Mouse (Mus musculus) kidney, adult 2 months (tissue): ENCODE data around the gene St14. TPM values are rescaled to one million over a fixed set of nuclear protein-coding genes. Genes with fewer than 3 reads are reported as not detected.

Experiments used
- DNase-seq: peaks from one replicate; pipeline ENCODE4 v3.0.0; 2021
- H3K27ac ChIP-seq: fragments of 200-500 bp; 2 replicates; pipeline ENCODE4 v1.5.1; 2012; ENCODE audit warnings: low read depth, low read length, control low read depth, inconsistent platforms; ENCODE audit not compliant: insufficient read depth
- H3K27me3 ChIP-seq: fragments of 200-500 bp; replicated peaks from 2 replicates; pipeline ENCODE4 v1.6.1; 2012; ENCODE audit warnings: mild to moderate bottlenecking, moderate library complexity, low read length, inconsistent platforms; ENCODE audit not compliant: control insufficient read depth, insufficient read depth
- H3K36me3 ChIP-seq: fragments of 200-500 bp; 2 replicates; pipeline ENCODE4 v1.6.1; 2012; ENCODE audit warnings: mild to moderate bottlenecking, moderate library complexity, low read length, inconsistent platforms; ENCODE audit not compliant: control insufficient read depth, insufficient read depth
- H3K4me1 ChIP-seq: fragments of 200-500 bp; 2 replicates; pipeline ENCODE4 v1.6.1; 2011; ENCODE audit warnings: low read length; ENCODE audit not compliant: control insufficient read depth, insufficient read depth
- H3K4me3 ChIP-seq: fragments of 200-500 bp; 2 replicates; pipeline ENCODE4 v1.5.1; 2011; ENCODE audit warnings: mild to moderate bottlenecking, low read depth, low read length, control low read depth; ENCODE audit not compliant: insufficient read depth
- CTCF ChIP-seq: fragments of 200-500 bp; conservative IDR thresholded peaks from 2 replicates; pipeline ENCODE4 v1.5.1; 2011; ENCODE audit warnings: low read depth, mild to moderate bottlenecking, control low read depth, low read length, moderate library complexity, mixed read lengths; ENCODE audit not compliant: insufficient read depth, insufficient read length
- POLR2A ChIP-seq: fragments of 200-500 bp; IDR thresholded peaks from one replicate; pipeline ENCODE4 v1.6.1; 2011; ENCODE audit warnings: low read depth, low read length, control low read depth
- WGBS: fragments of 180-500 bp; shearing (Covaris S2); methylation state at CpG from one replicate; pipeline ENCODE4 v1.1.7; 2018; 5-methylcytosine and 5-hydroxymethylcytosine counted together
- polyA plus RNA-seq: library from polyadenylated mRNA; depleted of rRNA; stranded (reverse); fragments of >200 nt; gene quantifications from 2 replicates; pipeline ENCODE4 v1.2.3, GENCODE M21; 2012

St14 gene
- polyA plus RNA-seq, 1 experiment, result 62.8 TPM

DNA sequence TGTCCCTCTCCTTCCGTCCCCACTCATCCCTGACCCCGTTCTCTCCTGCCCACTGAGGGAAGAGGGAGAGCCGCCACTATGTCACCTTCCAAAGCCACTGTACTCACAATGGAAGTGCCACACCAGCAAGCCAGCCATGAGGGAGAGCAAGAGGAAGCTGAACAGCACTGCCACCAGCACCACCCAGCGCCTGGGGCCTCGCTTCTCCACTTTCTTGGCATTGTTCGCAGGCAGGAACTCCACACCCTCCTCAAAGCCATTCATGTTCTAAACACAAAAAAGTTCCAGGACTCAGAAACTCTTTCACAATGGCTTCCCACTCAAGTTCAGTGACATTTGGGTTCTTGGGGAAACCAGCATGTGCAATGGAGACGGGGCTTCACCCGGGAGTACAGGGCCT, 23.2 kb downstream of the St14 start:
- H3K27me3 ChIP-seq, result no peaks in the 10 kb centered on the region
- no peak for DNase-seq
- TF ChIP-seq CTCF (no peak), POLR2A (no peak)
- H3K4me3 ChIP-seq, result no peak overlapping the region
- no peak overlapping the region for H3K27ac ChIP-seq
- H3K36me3 ChIP-seq, result no peaks in the 10 kb centered on the region
- WGBS, result 83% methylated on average over 8 of the region's 8 CpGs
- H3K4me1 ChIP-seq, result no peaks in the 10 kb centered on the region

DNA sequence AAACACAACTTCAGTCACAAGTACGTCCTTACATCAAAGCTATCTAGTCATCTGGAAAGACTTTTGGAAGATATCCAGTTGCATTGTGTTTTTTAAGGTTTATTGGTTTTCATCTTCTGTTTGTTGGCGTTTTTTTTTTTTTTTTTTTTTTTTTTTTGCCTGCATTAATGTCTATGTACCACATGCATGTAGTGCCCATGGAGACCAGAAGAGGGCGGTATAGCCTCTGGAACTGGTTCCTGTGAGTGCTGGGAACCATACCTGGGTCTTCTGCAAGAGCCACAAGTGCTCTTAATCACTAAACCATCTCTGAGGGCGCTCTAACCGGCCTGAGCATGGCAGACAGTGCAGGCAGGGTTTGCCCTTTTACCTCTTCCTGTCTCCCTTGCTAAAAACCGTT, 33.5 kb downstream of the St14 start:
- Histone ChIP-seq H3K27me3 (no peaks in the 10 kb centered on the region), H3K4me1 (no peaks in the 10 kb centered on the region), H3K36me3 (no peaks in the 10 kb centered on the region; the same call in 1 of the 2 replicates), H3K27ac (no peak overlapping the region), H3K4me3 (no peak overlapping the region)
- DNase-seq, result no peak
- TF ChIP-seq CTCF (no peak), POLR2A (no peak)
- WGBS, result 74% methylated on average over 6 of the region's 6 CpGs

DNA sequence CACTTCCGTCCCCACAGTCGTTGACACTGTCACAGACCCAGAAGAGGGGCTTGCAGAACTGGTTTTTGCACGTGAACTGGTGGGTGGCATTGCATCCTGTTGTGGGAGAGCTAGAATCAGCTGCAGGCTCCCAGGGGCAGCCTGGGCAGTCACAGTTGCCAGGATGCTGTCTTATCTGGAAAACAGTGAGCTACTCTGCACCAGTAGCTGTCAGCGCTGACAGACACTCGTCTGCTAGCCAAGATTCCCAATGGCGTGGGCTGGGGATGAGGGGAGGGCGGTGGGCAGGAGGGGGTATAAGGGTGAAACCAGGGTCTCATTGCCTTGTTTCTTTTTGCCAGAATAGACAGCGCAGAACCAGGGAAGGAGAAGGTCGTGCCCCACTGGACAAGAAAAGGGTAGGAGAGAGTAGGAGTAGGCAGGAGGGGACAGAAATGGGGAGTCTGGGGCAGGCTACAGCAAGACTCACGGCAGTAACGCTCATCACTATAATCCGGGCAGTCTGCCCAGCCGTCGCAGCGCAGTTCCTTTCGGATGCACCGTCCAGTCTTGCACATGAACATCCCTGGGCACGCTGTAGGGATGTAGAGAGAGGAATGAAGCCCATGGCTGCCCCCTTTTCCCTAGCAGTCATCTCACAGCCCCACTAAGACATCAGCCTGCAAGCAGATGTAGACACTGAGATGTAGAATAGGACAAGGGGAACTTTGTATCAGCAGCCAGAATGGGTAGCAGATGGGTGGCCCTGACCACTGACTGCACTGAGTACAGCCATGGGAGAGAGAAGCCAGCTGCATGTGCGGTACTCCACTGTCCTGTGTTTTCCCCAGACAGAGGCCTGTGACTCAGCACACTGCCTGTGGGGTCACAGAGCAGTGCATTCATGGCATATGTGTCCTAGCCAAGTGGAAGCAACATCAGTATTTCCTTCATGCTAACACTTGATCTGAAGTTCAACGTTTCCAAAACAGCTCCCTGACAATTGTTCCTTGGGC, 34.3 kb downstream of the St14 start:
- TF ChIP-seq CTCF (no peak), POLR2A (no peak)
- WGBS, result 75% methylated on average over 20 of the region's 20 CpGs
- no peak overlapping the region for H3K4me3 ChIP-seq
- no peak for DNase-seq
- no peak overlapping the region for H3K27ac ChIP-seq
- H3K36me3 ChIP-seq, result no peaks in the 10 kb centered on the region; the same call in 1 of the 2 replicates
- H3K4me1 ChIP-seq, result no peaks in the 10 kb centered on the region
- H3K27me3 ChIP-seq, result no peaks in the 10 kb centered on the region

DNA sequence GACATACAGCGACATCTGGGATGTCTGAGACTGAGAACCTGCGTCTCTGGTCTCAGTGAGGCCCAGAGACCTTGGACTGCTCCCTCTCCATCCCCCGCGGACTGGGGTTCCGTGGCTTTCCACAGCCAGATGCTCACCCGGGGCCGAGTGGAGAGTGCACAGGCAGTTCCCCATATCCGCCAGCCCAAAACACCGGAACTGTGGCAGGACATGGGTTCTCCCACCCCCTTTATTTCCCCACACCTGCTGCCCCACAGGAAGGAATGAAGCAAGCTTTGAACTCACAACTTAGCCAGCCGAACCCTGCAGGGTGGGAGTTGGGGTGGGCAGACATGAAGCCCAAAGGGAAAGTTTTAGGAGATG, 38.8 kb downstream of the St14 start:
- Histone ChIP-seq H3K27ac (no peak overlapping the region), H3K36me3 (no peaks in the 10 kb centered on the region; the same call in 1 of the 2 replicates), H3K4me3 (no peak overlapping the region), H3K4me1 (no peaks in the 10 kb centered on the region), H3K27me3 (no peaks in the 10 kb centered on the region)
- no peak for TF ChIP-seq CTCF
- no peak for TF ChIP-seq POLR2A
- 87% methylated on average over 10 of the region's 10 CpGs for WGBS
- DNase-seq, result no peak

DNA sequence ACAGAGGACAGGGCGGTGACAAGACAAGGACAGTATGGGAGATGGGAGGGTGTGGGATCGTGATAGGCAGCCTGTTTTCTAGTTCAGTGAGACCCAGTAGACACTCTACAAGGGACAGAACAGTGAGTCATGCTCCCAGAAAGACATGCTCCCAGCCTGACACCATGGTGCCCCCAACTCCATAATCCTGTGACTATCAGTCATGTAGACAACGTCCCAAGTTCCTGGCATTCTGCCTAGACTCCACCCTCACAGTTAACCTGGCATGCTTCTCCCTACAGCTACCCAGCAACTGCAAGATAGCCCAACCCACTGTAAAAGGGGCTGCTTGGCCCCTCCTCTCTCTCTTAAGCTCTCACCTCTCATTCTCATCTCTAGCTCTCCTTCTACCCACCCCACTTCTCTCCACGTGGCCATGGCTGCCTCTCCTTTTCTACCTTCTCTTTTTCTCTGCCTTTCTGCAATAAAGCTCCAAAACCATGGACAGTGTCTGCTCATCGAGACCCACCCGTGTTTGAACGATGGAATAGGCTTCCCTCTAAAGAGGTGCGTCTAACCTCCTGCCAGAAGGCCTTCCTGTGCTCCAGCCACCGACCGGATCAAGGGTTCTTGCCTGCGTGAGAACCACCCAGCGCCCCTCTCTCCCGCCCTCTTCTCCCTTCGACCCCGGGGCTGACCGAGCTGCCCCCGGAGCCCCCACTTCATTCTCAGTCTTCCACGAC, 39.4 kb downstream of the St14 start:
- no peaks in the 10 kb centered on the region; the same call in 1 of the 2 replicates for H3K36me3 ChIP-seq
- 82% methylated on average over 18 of the region's 18 CpGs for WGBS
- DNase-seq, result no peak

DNA sequence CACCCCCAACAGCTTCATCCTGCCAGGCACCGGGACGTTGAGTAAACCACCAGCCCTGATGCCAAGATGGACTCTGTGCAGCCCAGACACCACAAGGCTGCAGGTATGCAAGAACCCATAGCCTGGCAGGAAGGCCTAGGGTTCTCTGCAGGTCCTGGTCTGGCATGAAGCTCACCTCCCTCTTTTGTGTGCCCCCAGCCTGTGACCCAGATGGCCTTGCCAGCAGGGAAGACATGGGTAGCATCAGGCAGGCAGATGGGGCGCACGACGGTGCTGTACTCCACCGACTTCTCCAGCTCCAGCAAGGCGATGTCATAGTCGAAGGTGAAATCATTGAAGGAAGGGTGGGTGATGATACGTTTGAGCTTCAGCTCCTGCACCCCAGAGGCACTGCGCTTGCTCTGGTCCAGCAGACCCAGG, 40.5 kb downstream of the St14 start:
- Histone ChIP-seq H3K27ac (no peak overlapping the region), H3K36me3 (no peaks in the 10 kb centered on the region), H3K4me1 (no peaks in the 10 kb centered on the region), H3K27me3 (no peaks in the 10 kb centered on the region), H3K4me3 (no peak overlapping the region)
- no peak for TF ChIP-seq CTCF
- TF ChIP-seq POLR2A, result no peak
- DNase-seq, result no peak
- 94% methylated on average over 10 of the region's 10 CpGs for WGBS

More for the DNA sequence above, 39.4 kb downstream of the St14 start:
- Histone ChIP-seq H3K27ac (no peak overlapping the region), H3K4me3 (no peak overlapping the region), H3K4me1 (no peaks in the 10 kb centered on the region), H3K27me3 (no peaks in the 10 kb centered on the region)
- no peak for TF ChIP-seq CTCF
- TF ChIP-seq POLR2A, result no peak
